Mouse (Mus musculus) cerebellum, adult 2 months (tissue): Measurements from ENCODE around the gene 3110082J24Rik.

Experiments
- CTCF ChIP-seq: fragments of 200-500 bp; IDR thresholded peaks from 2 replicates; pipeline ENCODE4 v1.5.1; 2011; ENCODE audit warnings: low read depth, mild to moderate bottlenecking, control low read depth, low read length, moderate library complexity, borderline replicate concordance; ENCODE audit not compliant: insufficient read depth
- POLR2A ChIP-seq: fragments of 200-500 bp; IDR thresholded peaks from 2 replicates; pipeline ENCODE4 v1.6.1; 2011; ENCODE audit warnings: low read length, control low read depth, borderline replicate concordance; ENCODE audit not compliant: insufficient read depth

- TF ChIP-seq CTCF (no peak), POLR2A (no peak)
Measured at GRCm38 (mm10) chr5:30154013-30154412, 48.1 kb upstream of the 3110082J24Rik start.
